Comparison of ENCODE assay signal across 14 mouse cellular contexts in genomic region chr14:77033391-77033790, GRCm38 (mm10).
"Had no signal": no experiment of that assay in that cellular context is flagged by ENCODE, and none has a peak within 500 bp of the region (broad histone marks: within the 10 kb centered on the region; RNA-seq: fewer than 3 reads in every experiment).

No protein-coding gene starts in this region.

- H3K4me3 ChIP-seq: limb, embryonic 10.5 days; lung, embryonic 15.5 days; midbrain, embryonic 10.5 days; myocyte; neural tube, embryonic 15.5 days had no signal

- ATAC-seq: intestine, postnatal 0 days had no signal

- H3K27ac ChIP-seq: limb, embryonic 10.5 days; midbrain, embryonic 10.5 days; neural tube, embryonic 15.5 days had no signal

- H3K27me3 ChIP-seq: lung, embryonic 15.5 days; neural tube, embryonic 15.5 days had no signal

- H3K36me3 ChIP-seq: limb, embryonic 10.5 days; midbrain, embryonic 10.5 days; neural tube, embryonic 15.5 days had no signal

- DNase-seq: kidney, adult 8-10 months; kidney, postnatal 36 days; layer of hippocampus, adult 9-11 months; lung, postnatal 14 days; midbrain, embryonic 14.5 days; right cerebral cortex, adult 18-20 months; right cerebral cortex, postnatal 25 days; thymus, postnatal 4 days had no signal
